Mouse (Mus musculus) myocyte (in vitro differentiated cells): ENCODE measurements around the gene Smoc2. TPM values are rescaled to one million over a fixed set of nuclear protein-coding genes. Genes with fewer than 3 reads are reported as not detected.

Experiments used
- H3K27me3 ChIP-seq: one replicate; pipeline ENCODE4 v1.6.1; 2011; ENCODE audit not compliant: control insufficient read depth, insufficient read depth, insufficient read length
- H3K36me3 ChIP-seq: one replicate; pipeline ENCODE4 v1.6.1; 2011; ENCODE audit not compliant: control insufficient read depth, insufficient read depth
- H3K4me2 ChIP-seq: one replicate; pipeline ENCODE4 v1.6.1; 2011; ENCODE audit warnings: low read depth, control low read depth
- H3K4me3 ChIP-seq: one replicate; pipeline ENCODE4 v1.5.1; 2011; ENCODE audit warnings: mild to moderate bottlenecking, control low read depth, moderate library complexity
- H3K79me2 ChIP-seq: one replicate; pipeline ENCODE4 v1.6.1; 2011; ENCODE audit not compliant: control insufficient read depth, insufficient read depth
- H3ac ChIP-seq: one replicate; pipeline ENCODE4 v1.6.1; 2011; ENCODE audit not compliant: control insufficient read depth, insufficient read length
- CEBPB ChIP-seq: IDR thresholded peaks from 2 replicates; pipeline ENCODE4 v1.6.1; 2011; ENCODE audit warnings: mild to moderate bottlenecking, moderate library complexity; ENCODE audit not compliant: poor library complexity, insufficient read depth, severe bottlenecking
- E2F4 ChIP-seq: IDR thresholded peaks from one replicate; pipeline ENCODE4 v1.6.1; 2011; ENCODE audit warnings: mild to moderate bottlenecking, control low read depth, moderate library complexity; ENCODE audit not compliant: insufficient read depth
- MAX ChIP-seq: IDR thresholded peaks from one replicate; pipeline ENCODE4 v1.6.1; 2011; ENCODE audit warnings: low read depth, mild to moderate bottlenecking, control low read depth
- MYOD1 ChIP-seq, 3 experiments: IDR thresholded peaks; one replicate each; pipeline ENCODE4 v1.6.1; 2011; ENCODE audit warnings: control low read depth in 2 of 3, low read depth in 2 of 3, mild to moderate bottlenecking in 2 of 3, moderate library complexity in 1 of 3; ENCODE audit not compliant: insufficient read length in 2 of 3, control insufficient read depth in 1 of 3
- MYOG ChIP-seq, 3 experiments: IDR thresholded peaks; one replicate each; pipeline ENCODE4 v1.6.1; 2011; ENCODE audit warnings: control low read depth in 2 of 3, low read depth in 2 of 3, mild to moderate bottlenecking in 2 of 3; ENCODE audit not compliant: insufficient read length in 2 of 3, control insufficient read depth in 1 of 3, insufficient read depth in 1 of 3
- POLR2A ChIP-seq: IDR thresholded peaks from one replicate; pipeline ENCODE4 v1.6.1; 2011; ENCODE audit warnings: low read depth, mild to moderate bottlenecking, control low read depth, moderate library complexity; ENCODE audit not compliant: insufficient read length
- POLR2AphosphoS2 ChIP-seq: IDR thresholded peaks from one replicate; pipeline ENCODE4 v1.6.1; 2011; ENCODE audit warnings: low read depth, control low read depth; ENCODE audit not compliant: insufficient read length
- REST ChIP-seq: IDR thresholded peaks from one replicate; pipeline ENCODE4 v1.6.1; 2011; ENCODE audit warnings: mild to moderate bottlenecking, control low read depth, moderate library complexity; ENCODE audit not compliant: insufficient read depth, insufficient read length
- SRF ChIP-seq: IDR thresholded peaks from one replicate; pipeline ENCODE4 v1.6.1; 2011; ENCODE audit warnings: low read depth; ENCODE audit not compliant: control insufficient read depth, insufficient read length
- TCF12 ChIP-seq: IDR thresholded peaks from one replicate; pipeline ENCODE4 v1.6.1; 2011; ENCODE audit warnings: mild to moderate bottlenecking, control low read depth; ENCODE audit not compliant: poor library complexity, insufficient read depth, severe bottlenecking
- TCF3 ChIP-seq: IDR thresholded peaks from one replicate; pipeline ENCODE4 v1.6.1; 2011; ENCODE audit warnings: low read depth, control low read depth; ENCODE audit not compliant: insufficient read length
- USF1 ChIP-seq: IDR thresholded peaks from one replicate; pipeline ENCODE4 v1.6.1; 2011; ENCODE audit warnings: low read depth, mild to moderate bottlenecking, control low read depth, moderate library complexity
- polyA plus RNA-seq: library from polyadenylated mRNA; unstranded; fragments of >200 nt; fragmentation: generic; extraction: Trizol; gene quantifications from one replicate; pipeline ENCODE4 v1.2.1, GENCODE M21; 2012; ENCODE audit warnings: missing spikeins

Smoc2 gene
- polyA plus RNA-seq, 1 experiment, result 12.6 TPM

DNA sequence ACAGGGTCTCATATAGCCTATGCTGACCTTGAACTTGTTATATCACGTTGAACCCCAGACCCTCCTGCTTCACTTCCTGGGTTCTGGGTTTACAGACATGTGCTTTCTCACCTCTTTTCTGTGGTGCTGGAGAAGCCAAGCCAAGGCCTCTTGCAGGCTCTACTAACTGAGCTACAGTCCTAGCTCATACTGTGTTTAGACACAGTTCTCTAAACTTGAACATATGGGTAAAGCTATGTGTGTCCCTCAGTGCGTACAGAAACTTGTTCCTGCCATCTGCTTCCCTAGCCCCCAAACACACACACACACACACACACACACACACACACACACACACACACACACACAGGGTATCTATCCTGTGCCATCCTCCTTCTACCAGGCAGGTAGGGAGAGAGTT, 100.2 kb downstream of the Smoc2 start:
- Histone ChIP-seq H3K27me3 (no peaks in the 10 kb centered on the region), H3K4me2 (no peak overlapping the region), H3K36me3 (no peaks in the 10 kb centered on the region), H3ac (no peak overlapping the region), H3K79me2 (no peaks in the 10 kb centered on the region), H3K4me3 (no peak overlapping the region)
- TF ChIP-seq MYOD1 (IDR thresholded peaks at IDR 0.05; ENCODE audit: control insufficient read depth in 1 of 3, insufficient read length in 2 of 3, low read depth in 2 of 3) (no peak), MYOG (IDR thresholded peaks at IDR 0.05; ENCODE audit: control insufficient read depth in 1 of 3, insufficient read depth in 1 of 3, insufficient read length in 2 of 3, low read depth in 2 of 3) (no peak), CEBPB (no peak), MAX (no peak), SRF (no peak)

DNA sequence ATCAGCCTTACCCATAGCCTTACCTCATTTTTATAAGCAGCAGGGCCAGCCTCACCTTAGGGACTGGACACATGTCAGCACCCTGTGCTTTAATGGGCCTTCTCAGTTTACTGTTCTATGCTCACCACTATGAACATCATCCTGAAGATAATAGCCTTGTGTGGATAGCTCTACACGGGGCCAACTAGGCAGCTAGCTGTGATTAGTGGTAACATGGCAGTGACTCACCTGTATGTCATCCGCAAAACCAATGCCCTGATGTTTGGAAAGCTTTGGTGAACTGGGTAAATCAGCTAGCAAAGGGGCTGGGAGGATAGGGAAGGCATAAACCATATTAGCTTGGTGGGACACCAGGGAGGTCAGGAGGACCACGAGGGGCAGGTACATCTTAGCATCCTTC, 100.7 kb downstream of the Smoc2 start:
- TF ChIP-seq MAX (no peak), USF1 (no peak), CEBPB (no peak), TCF3 (no peak), POLR2A (no peak), REST (no peak), E2F4 (no peak), MYOG (IDR thresholded peaks at IDR 0.05; ENCODE audit: control insufficient read depth in 1 of 3, insufficient read depth in 1 of 3, insufficient read length in 2 of 3, low read depth in 2 of 3) (no peak), SRF (no peak), POLR2AphosphoS2 (no peak), TCF12 (no peak), MYOD1 (IDR thresholded peaks at IDR 0.05; ENCODE audit: control insufficient read depth in 1 of 3, insufficient read length in 2 of 3, low read depth in 2 of 3) (no peak)
- no peak overlapping the region for H3K4me2 ChIP-seq
- H3K27me3 ChIP-seq, result no peaks in the 10 kb centered on the region
- H3K4me3 ChIP-seq, result no peak overlapping the region
- H3K36me3 ChIP-seq, result no peaks in the 10 kb centered on the region
- H3K79me2 ChIP-seq, result no peaks in the 10 kb centered on the region
- no peak overlapping the region for H3ac ChIP-seq

DNA sequence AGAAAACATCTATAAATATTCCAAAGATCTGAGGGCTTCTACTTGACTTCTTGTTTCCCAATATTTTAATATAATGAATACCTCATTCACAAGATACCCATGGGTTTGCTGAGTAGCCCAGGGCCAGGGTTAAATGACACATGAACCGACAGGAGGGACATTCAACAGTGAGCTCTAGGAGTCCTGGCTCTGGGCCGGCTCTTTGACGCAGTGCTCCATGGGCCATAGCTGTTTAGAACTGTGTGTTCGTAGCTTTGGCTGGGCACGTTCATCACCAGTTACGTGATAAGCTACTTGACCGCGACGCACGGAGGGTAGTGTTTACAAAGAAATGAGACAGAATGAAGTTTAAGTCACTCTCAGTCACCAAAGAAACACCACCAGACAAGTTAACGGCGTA, 101.2 kb downstream of the Smoc2 start:
- no peaks in the 10 kb centered on the region for H3K79me2 ChIP-seq
- no peaks in the 10 kb centered on the region for H3K27me3 ChIP-seq
- no peak overlapping the region for H3K4me3 ChIP-seq
- H3ac ChIP-seq, result no peak overlapping the region
- H3K36me3 ChIP-seq, result no peaks in the 10 kb centered on the region
- no peak for TF ChIP-seq SRF
- no peak for TF ChIP-seq MYOG (IDR thresholded peaks at IDR 0.05; ENCODE audit: control insufficient read depth in 1 of 3, insufficient read depth in 1 of 3, insufficient read length in 2 of 3, low read depth in 2 of 3)
- TF ChIP-seq POLR2AphosphoS2, result no peak
- no peak for TF ChIP-seq E2F4
- TF ChIP-seq POLR2A, result no peak
- TF ChIP-seq MYOD1 (IDR thresholded peaks at IDR 0.05; ENCODE audit: control insufficient read depth in 1 of 3, insufficient read length in 2 of 3, low read depth in 2 of 3), result no peak
- no peak for TF ChIP-seq CEBPB
- no peak for TF ChIP-seq TCF3
- no peak overlapping the region for H3K4me2 ChIP-seq

DNA sequence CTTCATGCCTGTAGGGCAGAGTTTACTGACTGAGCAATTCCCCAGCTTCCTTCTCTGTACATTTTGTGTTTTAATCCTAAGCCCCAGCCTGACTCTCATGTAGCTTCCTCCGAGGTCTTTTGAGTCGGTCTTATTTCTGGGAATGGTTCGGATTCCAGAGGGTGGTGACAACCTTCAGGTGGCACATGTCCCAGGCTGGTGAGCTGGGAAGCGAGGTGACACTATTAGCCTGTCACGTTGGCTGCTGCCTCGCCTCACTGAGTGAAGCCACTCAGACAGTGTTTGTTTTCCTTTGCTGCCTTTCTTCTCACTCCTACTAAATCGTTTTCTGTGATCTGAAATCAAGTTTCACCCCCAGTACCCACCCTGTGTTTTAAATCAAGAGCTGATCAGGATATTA, 102.2 kb downstream of the Smoc2 start:
- H3K36me3 ChIP-seq, result no peaks in the 10 kb centered on the region
- no peaks in the 10 kb centered on the region for H3K27me3 ChIP-seq
- H3ac ChIP-seq, result no peak overlapping the region
- no peak overlapping the region for H3K4me2 ChIP-seq
- H3K79me2 ChIP-seq, result no peaks in the 10 kb centered on the region
- TF ChIP-seq MYOG (IDR thresholded peaks at IDR 0.05; ENCODE audit: control insufficient read depth in 1 of 3, insufficient read depth in 1 of 3, insufficient read length in 2 of 3, low read depth in 2 of 3), result no peak
- TF ChIP-seq MYOD1 (IDR thresholded peaks at IDR 0.05; ENCODE audit: control insufficient read depth in 1 of 3, insufficient read length in 2 of 3, low read depth in 2 of 3), result no peak
- TF ChIP-seq USF1, result no peak
- TF ChIP-seq REST, result no peak
- no peak for TF ChIP-seq CEBPB
- TF ChIP-seq POLR2AphosphoS2, result no peak
- no peak for TF ChIP-seq TCF12
- no peak for TF ChIP-seq E2F4
- no peak for TF ChIP-seq TCF3
- no peak for TF ChIP-seq MAX
- TF ChIP-seq POLR2A, result no peak
- no peak for TF ChIP-seq SRF
- H3K4me3 ChIP-seq, result no peak overlapping the region

- no peak overlapping the region for H3ac ChIP-seq
- H3K4me3 ChIP-seq, result no peak overlapping the region
- H3K36me3 ChIP-seq, result no peaks in the 10 kb centered on the region
- H3K79me2 ChIP-seq, result no peaks in the 10 kb centered on the region
- no peak overlapping the region for H3K4me2 ChIP-seq
- TF ChIP-seq E2F4 (no peak), CEBPB (no peak), USF1 (no peak)
- no peaks in the 10 kb centered on the region for H3K27me3 ChIP-seq
Observed at GRCm38 (mm10) chr17:14383981-14384380, 104.7 kb downstream of the Smoc2 start.
